Mouse (Mus musculus) spleen, adult 2 months (tissue): ENCODE data around the gene Gnl3.

ENCODE experiments used
- CTCF ChIP-seq: fragments of 200-500 bp; IDR thresholded peaks from 2 replicates; pipeline ENCODE4 v1.5.1; 2011; ENCODE audit warnings: mild to moderate bottlenecking, inconsistent platforms; ENCODE audit not compliant: insufficient read depth, insufficient read length, insufficient replicate concordance; ENCODE audit errors: extremely low read depth
- POLR2A ChIP-seq: fragments of 200-500 bp; IDR thresholded peaks from 2 replicates; pipeline ENCODE4 v1.6.1; 2011; ENCODE audit warnings: low read depth, low read length, inconsistent platforms

DNA sequence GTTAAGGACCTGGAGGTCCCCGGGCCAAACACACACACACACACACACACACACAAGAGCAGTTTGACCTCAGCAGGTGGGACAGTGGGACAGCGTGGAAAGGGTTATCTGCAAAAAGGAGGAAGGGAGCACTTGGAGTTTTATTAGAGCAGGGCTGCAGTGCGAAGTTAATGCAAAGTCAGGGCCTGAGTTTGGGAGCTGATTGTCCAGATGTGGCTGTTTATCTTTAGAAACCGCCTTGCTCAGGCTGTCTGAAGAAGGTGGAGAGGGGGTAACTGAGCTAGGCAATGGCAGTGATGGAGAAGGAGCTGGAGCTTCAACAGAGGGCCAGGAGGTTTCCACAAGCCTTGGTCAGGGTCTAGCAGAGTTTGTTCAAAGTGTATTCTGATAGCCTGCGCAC, 12.2 kb downstream of the Gnl3 start:
- TF ChIP-seq CTCF (no peak), POLR2A (no peak)
